Mouse (Mus musculus) myocyte (in vitro differentiated cells): ENCODE data around the gene Srpk2.

Experiments
- CEBPB ChIP-seq: IDR thresholded peaks from 2 replicates; pipeline ENCODE4 v1.6.1; 2011; ENCODE audit warnings: mild to moderate bottlenecking, moderate library complexity; ENCODE audit not compliant: poor library complexity, insufficient read depth, severe bottlenecking
- E2F4 ChIP-seq: IDR thresholded peaks from one replicate; pipeline ENCODE4 v1.6.1; 2011; ENCODE audit warnings: mild to moderate bottlenecking, control low read depth, moderate library complexity; ENCODE audit not compliant: insufficient read depth
- MAX ChIP-seq: IDR thresholded peaks from one replicate; pipeline ENCODE4 v1.6.1; 2011; ENCODE audit warnings: low read depth, mild to moderate bottlenecking, control low read depth
- MYOD1 ChIP-seq, 3 experiments: IDR thresholded peaks; one replicate each; pipeline ENCODE4 v1.6.1; 2011; ENCODE audit warnings: control low read depth in 2 of 3, low read depth in 2 of 3, mild to moderate bottlenecking in 2 of 3, moderate library complexity in 1 of 3; ENCODE audit not compliant: insufficient read length in 2 of 3, control insufficient read depth in 1 of 3
- MYOG ChIP-seq, 3 experiments: IDR thresholded peaks; one replicate each; pipeline ENCODE4 v1.6.1; 2011; ENCODE audit warnings: control low read depth in 2 of 3, low read depth in 2 of 3, mild to moderate bottlenecking in 2 of 3; ENCODE audit not compliant: insufficient read length in 2 of 3, control insufficient read depth in 1 of 3, insufficient read depth in 1 of 3
- POLR2A ChIP-seq: IDR thresholded peaks from one replicate; pipeline ENCODE4 v1.6.1; 2011; ENCODE audit warnings: low read depth, mild to moderate bottlenecking, control low read depth, moderate library complexity; ENCODE audit not compliant: insufficient read length
- TCF12 ChIP-seq: IDR thresholded peaks from one replicate; pipeline ENCODE4 v1.6.1; 2011; ENCODE audit warnings: mild to moderate bottlenecking, control low read depth; ENCODE audit not compliant: poor library complexity, insufficient read depth, severe bottlenecking
- USF1 ChIP-seq: IDR thresholded peaks from one replicate; pipeline ENCODE4 v1.6.1; 2011; ENCODE audit warnings: low read depth, mild to moderate bottlenecking, control low read depth, moderate library complexity

- TF ChIP-seq POLR2A, result no peak
- no peak for TF ChIP-seq TCF12
- TF ChIP-seq MAX, result no peak
- TF ChIP-seq USF1, result no peak
- no peak for TF ChIP-seq E2F4
- TF ChIP-seq MYOD1 (IDR thresholded peaks at IDR 0.05; ENCODE audit: control insufficient read depth in 1 of 3, insufficient read length in 2 of 3, low read depth in 2 of 3), result no peak
- TF ChIP-seq MYOG (IDR thresholded peaks at IDR 0.05; ENCODE audit: control insufficient read depth in 1 of 3, insufficient read depth in 1 of 3, insufficient read length in 2 of 3, low read depth in 2 of 3), result no peak
- TF ChIP-seq CEBPB, result no peak
These were observed 5.4 kb downstream of the Srpk2 start for GRCm38 (mm10) chr5:23679006-23679405.
